Mouse (Mus musculus) CD8-positive naive resting alpha-beta T cell, adult 2 months (primary cell): ENCODE results near the gene 4833423E24Rik.

ENCODE experiments used
- DNase-seq, 2 experiments: peaks; one replicate each; pipeline ENCODE4 v3.0.0; 2022; ENCODE audit warnings: low read depth in 2 of 2, low spot score in 2 of 2

4833423E24Rik gene

DNA sequence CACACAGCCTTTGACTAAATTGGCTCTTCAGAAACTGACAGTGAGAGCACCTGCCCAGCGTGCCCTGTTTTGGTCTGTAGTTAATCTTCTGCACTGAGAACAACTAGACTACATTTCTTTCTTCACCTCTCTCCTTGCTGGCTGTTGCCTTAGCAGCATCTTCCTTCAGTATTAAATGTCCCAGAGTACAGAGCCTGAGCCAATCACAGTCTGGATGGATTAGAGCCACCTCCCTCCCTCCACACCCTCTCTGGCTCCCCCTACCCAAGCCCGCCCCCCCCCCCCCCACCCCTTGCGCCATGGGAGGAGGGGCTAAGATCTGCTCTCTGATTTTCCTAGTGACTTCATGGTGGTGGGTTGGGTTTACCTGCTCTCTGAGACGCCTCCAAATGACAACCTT lies at the start of gene 4833423E24Rik:
Gene 4833423E24Rik, minus strand, starts transcription at position 146 of the 400 bp plus-strand sequence.
- DNase-seq, result no peak

DNA sequence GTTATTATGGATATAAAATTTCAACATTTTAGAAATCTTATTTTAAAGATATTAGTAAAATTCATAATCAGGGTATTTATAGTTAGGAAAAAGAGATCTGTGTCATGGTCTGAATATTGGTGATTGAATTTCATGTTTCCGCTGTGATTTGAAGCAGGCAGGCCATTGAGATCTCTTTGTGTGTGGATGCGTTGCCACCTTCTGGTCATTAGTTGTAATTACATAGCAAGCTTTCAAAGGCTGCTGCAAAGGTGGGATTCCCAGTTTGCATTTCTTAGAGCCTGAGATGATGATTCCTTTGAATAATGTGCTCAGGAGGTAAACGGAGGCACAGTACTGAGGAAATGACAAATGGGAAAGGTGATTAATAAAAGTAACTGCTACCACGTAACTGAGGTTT lies 42.4 kb upstream of the 4833423E24Rik start:
- no peak for DNase-seq

DNA sequence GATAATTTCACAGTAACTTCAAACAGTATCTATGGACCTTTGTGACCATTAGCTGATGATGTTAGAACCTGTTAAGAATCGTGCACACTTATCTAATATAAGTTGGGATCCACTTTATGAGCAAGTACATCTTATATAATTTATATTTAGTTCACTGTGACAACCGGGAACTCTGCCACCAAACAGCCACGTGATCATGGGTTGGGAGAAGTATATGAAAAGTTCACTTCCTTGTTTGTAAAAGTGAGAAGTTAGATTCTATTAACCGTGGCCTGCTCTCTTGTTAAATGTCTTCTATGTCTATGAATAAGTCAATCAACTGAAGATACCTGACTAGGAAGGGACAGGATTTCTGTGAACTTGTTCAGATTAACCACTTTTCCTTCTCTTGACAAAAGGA lies 41.4 kb upstream of the 4833423E24Rik start:
- no peak for DNase-seq

DNA sequence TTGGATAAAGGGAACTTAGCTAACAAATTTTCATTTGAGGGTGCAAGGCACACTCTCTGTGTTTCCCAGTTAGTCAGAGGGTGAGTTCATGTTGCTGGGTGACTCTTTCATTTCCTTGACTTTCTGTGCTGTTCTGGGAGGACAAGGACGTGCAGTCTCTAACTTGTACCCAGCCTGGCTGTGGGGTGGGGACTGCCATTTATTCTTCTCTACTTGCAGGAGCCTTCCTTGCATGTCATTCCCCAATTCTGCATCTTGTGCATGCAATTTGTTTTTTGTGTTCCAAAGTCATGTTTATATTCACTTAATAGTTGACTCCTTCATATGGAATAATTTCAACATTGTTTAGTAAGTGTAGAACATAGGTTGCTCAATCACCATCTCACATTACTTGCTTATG lies 36.0 kb upstream of the 4833423E24Rik start:
- DNase-seq, result no peak

DNA sequence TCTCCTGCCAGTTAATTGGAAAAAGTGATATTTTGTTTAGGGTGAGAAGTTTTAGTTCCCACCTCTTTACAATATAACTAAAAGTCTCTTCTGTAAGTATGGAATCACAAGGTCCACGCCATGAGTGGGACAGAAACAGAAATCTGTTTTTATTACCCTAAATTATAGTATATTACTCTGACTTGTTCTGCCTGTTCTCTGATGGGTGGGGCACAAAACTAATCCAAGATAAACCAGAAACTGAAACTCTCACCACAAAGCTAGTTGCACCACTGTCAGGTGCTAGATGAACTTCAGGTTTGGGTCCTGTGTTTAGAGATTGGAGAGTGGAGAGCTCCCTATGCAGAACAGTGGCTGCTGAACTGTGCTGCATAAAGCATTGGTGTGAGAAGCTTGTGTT lies 15.1 kb upstream of the 4833423E24Rik start:
- DNase-seq, result no peak

DNA sequence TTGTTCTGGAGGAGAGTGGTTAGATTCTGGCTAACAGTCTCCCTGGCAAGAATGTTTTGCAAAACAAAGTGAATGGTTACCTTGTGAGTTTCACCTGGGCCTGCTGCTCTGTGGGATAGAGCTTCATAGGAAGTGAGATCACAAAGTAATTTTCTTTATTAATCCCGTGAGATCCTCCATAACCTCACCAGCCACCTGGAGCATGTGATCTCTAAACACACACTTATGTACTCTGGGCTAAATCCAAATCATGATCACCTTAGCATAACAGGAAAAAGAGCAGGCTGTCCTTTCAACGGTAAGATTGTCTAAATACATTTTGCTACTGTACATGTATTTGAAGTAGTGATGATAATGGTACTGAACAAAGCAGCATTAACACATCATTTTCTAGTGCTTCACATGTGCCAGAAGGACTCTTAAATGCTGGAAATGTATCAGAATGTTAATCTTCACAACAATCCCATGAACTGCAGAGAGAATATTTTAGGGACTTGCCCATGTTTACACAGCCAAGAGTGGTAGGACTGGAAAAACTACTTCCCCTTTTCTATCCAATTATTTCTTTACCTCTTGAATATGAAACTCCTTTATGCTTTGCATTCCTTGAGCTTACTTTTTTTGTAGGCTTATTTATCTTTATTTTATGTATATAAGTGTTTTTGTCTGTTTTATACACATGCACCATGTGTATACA lies 13.4 kb upstream of the 4833423E24Rik start:
- DNase-seq, result no peak

DNA sequence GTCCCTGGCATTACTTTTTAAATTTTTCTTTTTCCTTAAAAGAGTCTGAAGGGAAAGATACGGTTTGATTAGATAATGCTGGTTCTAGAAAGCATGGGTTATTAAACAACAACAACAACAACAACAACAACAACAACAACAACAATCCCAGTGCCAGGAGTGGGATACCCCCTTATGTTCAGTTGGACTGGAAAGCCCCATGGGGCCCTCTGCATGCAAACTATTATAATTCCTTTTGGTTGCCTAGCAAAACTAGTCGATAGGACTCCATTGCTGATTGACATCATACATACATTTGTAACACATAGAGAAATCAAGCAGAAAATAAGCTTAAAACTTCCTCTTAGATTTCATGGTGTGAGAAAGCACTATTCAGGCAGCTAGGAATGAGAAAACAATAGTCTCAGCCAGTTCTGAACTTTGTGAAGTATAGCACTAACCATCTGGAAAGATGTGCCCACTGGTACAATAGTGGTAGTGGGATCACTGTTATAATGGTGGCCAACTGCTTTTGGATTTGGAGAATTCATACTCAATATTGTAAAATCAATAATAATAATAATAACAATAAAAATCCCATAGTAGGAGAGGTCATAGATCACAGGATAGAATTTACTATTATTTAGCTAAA lies 4.2 kb upstream of the 4833423E24Rik start:
- no peak for DNase-seq

DNA sequence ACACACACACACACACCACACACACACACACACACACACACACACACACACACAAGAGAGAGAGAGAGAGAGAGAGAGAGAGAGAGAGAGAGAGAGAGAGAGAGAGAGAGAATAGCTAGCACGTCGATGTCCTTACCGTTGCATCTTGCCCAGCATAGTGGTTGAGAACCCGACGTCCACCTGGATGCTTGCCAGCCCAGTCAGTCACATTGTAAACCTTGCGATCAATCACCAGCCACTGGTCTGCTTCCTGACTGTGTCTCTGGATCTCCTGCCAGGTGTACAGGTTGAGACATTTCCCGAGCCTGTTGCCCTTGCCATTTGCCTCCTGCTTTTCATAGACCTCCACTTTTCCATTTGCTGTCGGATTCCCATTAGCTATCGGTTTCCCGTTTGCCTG lies 532 bp downstream of the 4833423E24Rik start:
- no peak for DNase-seq

DNA sequence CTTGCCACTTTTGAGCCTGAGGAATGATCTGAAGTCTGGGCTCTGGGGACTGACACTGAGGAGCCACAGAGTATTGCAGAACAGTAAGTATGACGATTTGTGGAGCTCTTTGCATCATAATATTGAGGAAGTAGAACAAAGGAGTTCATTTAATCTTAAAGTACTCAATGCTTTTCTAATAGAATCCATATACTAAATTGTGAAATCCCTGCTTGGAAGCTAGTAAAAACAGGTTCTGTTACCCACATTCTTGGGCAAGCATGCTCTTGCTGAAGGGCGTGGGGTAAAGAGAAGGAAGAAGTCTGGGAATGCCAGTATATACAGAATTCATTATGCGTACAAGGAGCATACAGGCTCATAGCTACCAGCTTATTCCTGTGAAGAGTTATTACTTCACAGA lies 8.4 kb downstream of the 4833423E24Rik start:
- no peak for DNase-seq

DNA sequence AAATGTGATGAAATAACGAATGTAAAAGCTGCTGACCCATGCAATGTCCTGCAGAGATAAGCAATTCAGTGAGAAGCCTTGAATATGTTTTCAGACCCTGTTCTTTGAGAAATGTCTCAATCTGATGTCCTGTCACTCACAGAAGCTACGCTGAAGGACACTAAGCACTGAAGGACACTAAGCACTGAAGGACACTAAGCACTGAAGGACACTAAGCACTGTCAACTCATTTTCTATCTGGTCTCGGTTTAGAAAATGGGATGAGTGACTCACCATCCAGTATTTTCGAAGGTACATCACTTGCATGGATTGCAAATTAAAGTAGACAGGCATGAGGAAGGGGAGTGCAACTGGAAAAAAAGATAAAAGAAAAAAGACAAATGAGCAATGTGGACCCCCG lies 28.4 kb downstream of the 4833423E24Rik start:
- DNase-seq, result no peak

DNA sequence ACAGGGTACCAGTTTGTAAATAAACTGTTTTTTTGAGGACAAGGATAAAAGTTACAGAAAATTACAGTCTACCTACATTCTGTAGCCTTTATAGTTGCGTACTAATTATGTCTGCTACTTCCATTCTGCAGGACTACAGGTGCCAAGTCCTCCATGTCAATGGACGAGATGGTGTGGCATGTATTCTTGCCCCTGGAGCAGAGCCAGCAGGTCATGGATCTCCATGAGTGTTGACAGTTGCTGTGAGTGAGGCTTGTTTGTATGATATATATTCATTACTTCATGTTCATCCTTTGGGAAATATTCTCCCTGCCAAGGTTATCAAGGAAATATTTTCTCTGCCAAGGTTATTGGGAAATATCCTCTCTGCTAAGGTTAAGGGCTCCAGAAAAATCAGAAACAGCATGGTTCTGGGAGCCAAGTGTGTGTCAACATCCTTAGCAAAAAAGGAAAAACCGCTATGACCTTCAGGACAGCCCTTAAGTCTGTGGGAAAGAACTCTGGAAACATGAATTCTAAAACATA lies 52.0 kb downstream of the 4833423E24Rik start:
- no peak for DNase-seq

DNA sequence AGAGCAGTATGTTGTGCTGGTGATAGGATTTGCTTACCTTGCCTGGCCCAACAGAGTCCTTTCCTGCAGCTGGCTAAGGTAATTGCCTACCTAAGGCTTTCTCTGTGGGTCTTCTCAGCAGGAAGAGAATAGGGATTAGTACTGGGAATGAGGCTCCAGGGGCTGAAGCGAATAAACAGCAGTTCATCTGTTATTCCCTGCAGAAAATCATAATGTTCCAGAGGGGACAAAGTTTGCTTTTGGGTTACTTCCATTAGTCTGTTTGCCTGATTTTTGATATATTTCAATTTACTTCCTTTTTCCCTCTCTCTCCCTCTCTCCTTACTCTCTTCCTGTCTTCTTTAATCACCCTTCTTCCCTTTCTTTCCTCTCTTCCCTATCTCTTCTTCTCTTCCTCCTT lies 75.3 kb downstream of the 4833423E24Rik start, which contains the start of gene Olfr995:
Gene Olfr995, minus strand, starts transcription at position 101 of the 400 bp plus-strand sequence.
- no peak for DNase-seq

DNA sequence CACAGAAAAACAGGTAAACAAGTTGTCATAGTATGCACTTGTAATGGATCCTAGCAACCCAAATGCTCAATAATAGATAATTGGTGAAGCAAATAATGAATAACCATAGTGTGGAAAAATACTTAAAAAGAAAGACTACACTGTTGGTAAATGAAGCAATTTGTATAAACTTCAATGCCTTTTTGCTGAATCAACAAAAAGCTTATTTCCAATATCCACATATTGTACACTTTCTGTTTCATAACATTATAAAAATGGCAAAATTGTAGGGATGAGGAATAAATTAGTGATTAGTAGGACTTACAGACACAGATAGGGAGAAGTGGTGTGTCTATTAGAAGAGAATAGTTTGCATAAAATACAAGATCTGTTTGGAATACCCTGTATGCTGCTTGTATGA lies 76.3 kb downstream of the 4833423E24Rik start:
- DNase-seq, result no peak

DNA sequence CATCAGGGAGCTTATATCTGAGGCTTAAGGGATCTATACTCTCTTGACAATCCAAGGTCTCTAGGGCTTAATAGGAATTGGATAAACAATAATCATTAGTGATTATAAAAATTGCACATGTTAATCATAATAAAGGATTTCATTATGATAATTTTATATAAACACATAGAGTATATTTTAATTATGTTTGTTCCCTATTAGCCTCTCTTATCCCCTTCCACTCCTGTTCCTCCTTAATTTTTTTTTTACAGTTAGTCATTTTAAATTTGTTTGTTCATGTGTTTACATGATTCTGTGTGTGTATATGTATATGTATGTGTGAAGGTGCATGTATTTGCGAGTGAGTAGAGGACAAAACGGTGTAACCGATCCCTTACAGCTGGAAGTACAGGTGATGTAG lies 82.5 kb downstream of the 4833423E24Rik start, which contains the start of gene Olfr994:
Gene Olfr994, minus strand, starts transcription at position 101 of the 400 bp plus-strand sequence.
- no peak for DNase-seq
